Mouse (Mus musculus): ENCODE data around the gene Ttc14. TPM values are rescaled to one million over a fixed set of nuclear protein-coding genes. Genes with fewer than 3 reads are reported as not detected.

Ttc14 gene
- 39.2 and 39.5 TPM in 2 replicates for polyA plus RNA-seq (2015; fragmentation: Nextera tagmentation; extraction: Ambion mirVana)

- Histone ChIP-seq H3K27me3 (replicated peaks; ENCODE audit: control insufficient read depth, insufficient read depth, low read length) (no peaks in the 10 kb centered on the region), H3K9me3 (ENCODE audit: control insufficient read depth, low read length) (no peaks in the 10 kb centered on the region), H3K4me2 (ENCODE audit: low read depth, low read length) (peak within 1 kb of the TSS; percentile 81), H3K4me3 (ENCODE audit: low read length) (peak within 1 kb of the TSS; percentile 92), H3K27ac (ENCODE audit: low read length) (peak within 1 kb of the TSS; percentile 100), H3K4me1 (ENCODE audit: control insufficient read depth, insufficient read depth, low read length) (peaks cover 3% of the 10 kb centered on the region; the same call in 1 of the 2 replicates), H3K9ac (ENCODE audit: low read depth, low read length) (peak within 1 kb of the TSS; percentile 91), H3K36me3 (ENCODE audit: control insufficient read depth, insufficient read depth, low read length) (no peaks in the 10 kb centered on the region)
- WGBS: under 1% methylated on average over 88 of the region's 90 CpGs
- ATAC-seq: peak; percentile 100
Observed at GRCm38 (mm10) chr3:33799617-33800512, at the start of gene Ttc14. TSS of gene Ttc14 (plus strand) at chr3:33799832.

- ATAC-seq: no peak
- H3K4me1 ChIP-seq (ENCODE audit: control insufficient read depth, insufficient read depth, low read length): no peaks in the 10 kb centered on the region
- no peak overlapping the region for H3K4me2 ChIP-seq (ENCODE audit: low read depth, low read length)
- H3K9ac ChIP-seq (ENCODE audit: low read depth, low read length): no peak overlapping the region
- no peak overlapping the region for H3K4me3 ChIP-seq (ENCODE audit: low read length)
- no peaks in the 10 kb centered on the region for H3K9me3 ChIP-seq (ENCODE audit: control insufficient read depth, low read length)
- no peaks in the 10 kb centered on the region for H3K27me3 ChIP-seq (replicated peaks; ENCODE audit: control insufficient read depth, insufficient read depth, low read length)
- no peaks in the 10 kb centered on the region for H3K36me3 ChIP-seq (ENCODE audit: control insufficient read depth, insufficient read depth, low read length)
- H3K27ac ChIP-seq (ENCODE audit: low read length): no peak overlapping the region
Observed at GRCm38 (mm10) chr3:33790975-33791374, 8.7 kb upstream of the Ttc14 start.

GRCm38 (mm10) chr3:33800513-33800820 lies 835 bp downstream of the Ttc14 start:
- peak overlapping the region; percentile 92 for H3K4me3 ChIP-seq (ENCODE audit: low read length)
- peak overlapping the region; percentile 100 for H3K27ac ChIP-seq (ENCODE audit: low read length)
- peak overlapping the region; percentile 56 for H3K4me2 ChIP-seq (ENCODE audit: low read depth, low read length)
- WGBS: 0% methylated on average over 16 of the region's 16 CpGs
- no peaks in the 10 kb centered on the region for H3K9me3 ChIP-seq (ENCODE audit: control insufficient read depth, low read length)
- H3K27me3 ChIP-seq (replicated peaks; ENCODE audit: control insufficient read depth, insufficient read depth, low read length): no peaks in the 10 kb centered on the region
- H3K36me3 ChIP-seq (ENCODE audit: control insufficient read depth, insufficient read depth, low read length): 0 out of 2 replicates have a peak, but pooled peaks cover 3% of the 10 kb centered on the region
- peak overlapping the region; percentile 91 for H3K9ac ChIP-seq (ENCODE audit: low read depth, low read length)
- peaks cover 3% of the 10 kb centered on the region; the same call in 1 of the 2 replicates for H3K4me1 ChIP-seq (ENCODE audit: control insufficient read depth, insufficient read depth, low read length)
- ATAC-seq: peak; percentile 12; the same call in 1 of the 2 replicates

- no peak overlapping the region for H3K27ac ChIP-seq (ENCODE audit: low read length)
- H3K4me2 ChIP-seq (ENCODE audit: low read depth, low read length): no peak overlapping the region
- WGBS: 84% methylated on average over 1 of the region's 1 CpGs
- ATAC-seq: no peak
- no peaks in the 10 kb centered on the region for H3K9me3 ChIP-seq (ENCODE audit: control insufficient read depth, low read length)
- H3K9ac ChIP-seq (ENCODE audit: low read depth, low read length): no peak overlapping the region
- 0 out of 2 replicates have a peak, but pooled peaks cover 6% of the 10 kb centered on the region for H3K36me3 ChIP-seq (ENCODE audit: control insufficient read depth, insufficient read depth, low read length)
- H3K4me3 ChIP-seq (ENCODE audit: low read length): no peak overlapping the region
- no peaks in the 10 kb centered on the region for H3K27me3 ChIP-seq (replicated peaks; ENCODE audit: control insufficient read depth, insufficient read depth, low read length)
- no peaks in the 10 kb centered on the region for H3K4me1 ChIP-seq (ENCODE audit: control insufficient read depth, insufficient read depth, low read length)
Observed at GRCm38 (mm10) chr3:33807151-33807550, 7.5 kb downstream of the Ttc14 start.

GRCm38 (mm10) chr3:33824135-33824946 lies 24.7 kb downstream of the Ttc14 start:
- 42% methylated on average over 9 of the region's 9 CpGs for WGBS
- Histone ChIP-seq H3K27me3 (replicated peaks; ENCODE audit: control insufficient read depth, insufficient read depth, low read length) (no peaks in the 10 kb centered on the region), H3K4me3 (ENCODE audit: low read length) (no peak overlapping the region), H3K27ac (ENCODE audit: low read length) (no peak overlapping the region), H3K36me3 (ENCODE audit: control insufficient read depth, insufficient read depth, low read length) (no peaks in the 10 kb centered on the region), H3K4me2 (ENCODE audit: low read depth, low read length) (no peak overlapping the region), H3K9ac (ENCODE audit: low read depth, low read length) (no peak overlapping the region), H3K4me1 (ENCODE audit: control insufficient read depth, insufficient read depth, low read length) (no peaks in the 10 kb centered on the region), H3K9me3 (ENCODE audit: control insufficient read depth, low read length) (no peaks in the 10 kb centered on the region)
- no peak for ATAC-seq

GRCm38 (mm10) chr3:33832351-33832750 lies 32.7 kb downstream of the Ttc14 start:
- ATAC-seq: no peak
- Histone ChIP-seq H3K4me3 (ENCODE audit: low read length) (no peak overlapping the region), H3K9ac (ENCODE audit: low read depth, low read length) (no peak overlapping the region), H3K4me1 (ENCODE audit: control insufficient read depth, insufficient read depth, low read length) (no peaks in the 10 kb centered on the region), H3K36me3 (ENCODE audit: control insufficient read depth, insufficient read depth, low read length) (no peaks in the 10 kb centered on the region), H3K27me3 (replicated peaks; ENCODE audit: control insufficient read depth, insufficient read depth, low read length) (no peaks in the 10 kb centered on the region), H3K4me2 (ENCODE audit: low read depth, low read length) (no peak overlapping the region), H3K27ac (ENCODE audit: low read length) (no peak overlapping the region), H3K9me3 (ENCODE audit: control insufficient read depth, low read length) (no peaks in the 10 kb centered on the region)
- whole genome bisulfite sequencing: 83% methylated on average over 10 of the region's 10 CpGs

- H3K36me3 ChIP-seq (ENCODE audit: control insufficient read depth, insufficient read depth, low read length): no peaks in the 10 kb centered on the region
- no peaks in the 10 kb centered on the region for H3K9me3 ChIP-seq (ENCODE audit: control insufficient read depth, low read length)
- no peak overlapping the region for H3K27ac ChIP-seq (ENCODE audit: low read length)
- H3K4me2 ChIP-seq (ENCODE audit: low read depth, low read length): no peak overlapping the region
- no peak overlapping the region for H3K4me3 ChIP-seq (ENCODE audit: low read length)
- no peak overlapping the region for H3K9ac ChIP-seq (ENCODE audit: low read depth, low read length)
- 77% methylated on average over 13 of the region's 13 CpGs for WGBS
- H3K27me3 ChIP-seq (replicated peaks; ENCODE audit: control insufficient read depth, insufficient read depth, low read length): no peaks in the 10 kb centered on the region
- no peaks in the 10 kb centered on the region for H3K4me1 ChIP-seq (ENCODE audit: control insufficient read depth, insufficient read depth, low read length)
- no peak for ATAC-seq
Observed at GRCm38 (mm10) chr3:33836576-33836975, 36.9 kb downstream of the Ttc14 start.

GRCm38 (mm10) chr3:33838877-33839276 lies 39.2 kb downstream of the Ttc14 start:
- Histone ChIP-seq H3K9ac (ENCODE audit: low read depth, low read length) (no peak overlapping the region), H3K4me1 (ENCODE audit: control insufficient read depth, insufficient read depth, low read length) (0 out of 2 replicates have a peak, but pooled peaks cover 1% of the 10 kb centered on the region), H3K9me3 (ENCODE audit: control insufficient read depth, low read length) (no peaks in the 10 kb centered on the region), H3K27ac (ENCODE audit: low read length) (no peak overlapping the region), H3K4me2 (ENCODE audit: low read depth, low read length) (peak overlapping the region; percentile 17), H3K4me3 (ENCODE audit: low read length) (peak overlapping the region; percentile 10; the same call in 1 of the 2 replicates), H3K36me3 (ENCODE audit: control insufficient read depth, insufficient read depth, low read length) (no peaks in the 10 kb centered on the region), H3K27me3 (replicated peaks; ENCODE audit: control insufficient read depth, insufficient read depth, low read length) (no peaks in the 10 kb centered on the region)
- 46% methylated on average over 10 of the region's 10 CpGs for WGBS
- no peak for ATAC-seq

Measured in intestine, embryonic 16.5 days (tissue).